Mouse (Mus musculus) thymus, adult 2 months (tissue): ENCODE data around the gene Flna.

Experiments
- CTCF ChIP-seq: fragments of 200-500 bp; IDR thresholded peaks from 2 replicates; pipeline ENCODE4 v1.5.1; 2012; ENCODE audit warnings: mild to moderate bottlenecking, control low read depth, low read length, moderate library complexity, borderline replicate concordance; ENCODE audit not compliant: control insufficient read depth, poor library complexity, insufficient read depth; ENCODE audit errors: extremely low read depth
- POLR2A ChIP-seq: fragments of 200-500 bp; IDR thresholded peaks from 2 replicates; pipeline ENCODE4 v1.6.1; 2012; ENCODE audit warnings: mild to moderate bottlenecking, low read length, control low read depth, moderate library complexity; ENCODE audit not compliant: control insufficient read depth, poor library complexity, insufficient read depth; ENCODE audit errors: extremely low read depth

DNA sequence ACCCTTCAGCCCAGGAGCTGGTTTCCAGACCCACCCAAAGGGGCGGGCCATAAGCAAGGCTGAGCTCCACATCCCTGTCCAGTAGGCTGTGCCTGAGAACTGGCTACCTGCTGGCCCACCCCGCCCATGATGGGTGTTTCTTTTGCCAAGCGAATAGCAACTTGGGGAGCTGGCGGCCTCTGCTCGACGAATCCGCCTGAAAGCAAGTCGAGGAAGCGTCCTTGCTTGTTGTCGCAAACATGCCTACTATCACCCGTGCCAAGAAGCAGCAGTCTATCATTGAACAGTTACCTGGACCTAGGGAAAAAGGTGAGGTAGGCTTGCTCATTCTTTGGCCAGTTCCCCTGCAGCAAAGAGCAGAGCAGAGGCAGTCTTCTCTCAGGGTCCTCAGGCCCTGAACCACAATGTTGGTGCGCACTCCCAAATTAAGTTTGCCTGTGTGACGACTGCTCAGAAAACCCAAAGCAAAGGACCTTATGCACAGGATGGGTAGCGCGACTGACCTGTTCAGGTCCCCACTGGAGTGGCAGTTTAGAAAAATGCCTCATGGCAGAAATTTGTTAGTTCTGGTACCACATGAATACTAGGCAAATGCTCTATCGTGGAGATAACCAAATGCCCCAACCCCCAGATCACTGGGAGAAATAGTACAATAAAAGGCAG lies 32.2 kb upstream of the Flna start, which contains the start of the genes Taz and Dnase1l1:
- no peak for TF ChIP-seq CTCF
- no peak for TF ChIP-seq POLR2A
